Mouse (Mus musculus) forebrain, embryonic 10.5 days (tissue): ENCODE results near the gene Pou3f4. TPM values are rescaled to one million over a fixed set of nuclear protein-coding genes. Genes with fewer than 3 reads are reported as not detected.
A peak's percentile ranks its signal among the peaks of the same experiment; 100 is the strongest.
"Not testable (repeated sequence)": the region's sequence is repeated elsewhere in the genome, so short reads cannot be mapped to it uniquely, and the experiment has no call there.

ENCODE experiments used
- DNase-seq: peaks from one replicate; pipeline ENCODE4 v3.0.0-alpha.2; 2017; ENCODE audit warnings: low spot score; ENCODE audit errors: extremely low spot score
- H3K27ac ChIP-seq: fragments of 300-500 bp; sonication (generic); 2 replicates; pipeline ENCODE4 v1.5.1; 2016; ENCODE audit warnings: mild to moderate bottlenecking
- H3K27me3 ChIP-seq: fragments of 300-500 bp; sonication (generic); 2 replicates; pipeline ENCODE4 v1.6.1; 2016; ENCODE audit warnings: mild to moderate bottlenecking; ENCODE audit not compliant: poor library complexity, severe bottlenecking
- H3K36me3 ChIP-seq: fragments of 300-500 bp; sonication (generic); replicated peaks from 2 replicates; pipeline ENCODE4 v1.6.1; 2016; ENCODE audit warnings: mild to moderate bottlenecking, moderate library complexity
- H3K4me1 ChIP-seq: fragments of 300-500 bp; sonication (generic); 2 replicates; pipeline ENCODE4 v1.6.1; 2016
- H3K4me3 ChIP-seq: fragments of 300-500 bp; sonication (generic); 2 replicates; pipeline ENCODE4 v1.5.1; 2016; ENCODE audit warnings: mild to moderate bottlenecking, moderate library complexity
- H3K9me3 ChIP-seq: fragments of 300-500 bp; sonication (generic); 2 replicates; pipeline ENCODE4 v1.6.1; 2016; ENCODE audit warnings: mild to moderate bottlenecking, moderate library complexity
- WGBS: fragments of 180-500 bp; shearing (Covaris S2); methylation state at CpG from one replicate; pipeline ENCODE4 v1.1.7; 2016; 5-methylcytosine and 5-hydroxymethylcytosine counted together
- polyA plus RNA-seq: library from polyadenylated mRNA; unstranded; fragments of >200 nt; fragmentation: Nextera tagmentation; extraction: Ambion mirVana; gene quantifications from 2 replicates; pipeline ENCODE4 v1.2.1, GENCODE M21; 2016

Gene Pou3f4
- 5.1 and 6.0 TPM in 2 replicates for polyA plus RNA-seq

GRCm38 (mm10) chrX:110814151-110814571, at the start of gene Pou3f4:
Pou3f4 (plus strand) TSS chrX:110814280.
- H3K27ac ChIP-seq: peak within 1 kb of the TSS; percentile 84
- peak within 1 kb of the TSS; percentile 60 for H3K4me3 ChIP-seq
- no peaks in the 10 kb centered on the region for H3K36me3 ChIP-seq
- peaks cover 26% of the 10 kb centered on the region for H3K4me1 ChIP-seq
- peak; percentile 69 for DNase-seq
- peaks cover 26% of the 10 kb centered on the region; the same call in 1 of the 2 replicates for H3K27me3 ChIP-seq
- H3K9me3 ChIP-seq: no peaks in the 10 kb centered on the region
- WGBS: 16% methylated on average over 20 of the region's 20 CpGs

GRCm38 (mm10) chrX:110765939-110766338, 48.1 kb upstream of the Pou3f4 start:
- WGBS: 81% methylated on average over 1 of the region's 1 CpGs
- Histone ChIP-seq H3K27ac (no peak overlapping the region), H3K27me3 (no peaks in the 10 kb centered on the region)

GRCm38 (mm10) chrX:110774807-110775206, 39.3 kb upstream of the Pou3f4 start:
- not testable (repeated sequence) for H3K27me3 ChIP-seq, H3K4me3 ChIP-seq, DNase-seq, H3K9me3 ChIP-seq, H3K4me1 ChIP-seq, H3K36me3 ChIP-seq, H3K27ac ChIP-seq

More at GRCm38 (mm10) chrX:110765939-110766338, 48.1 kb upstream of the Pou3f4 start:
- no peak for DNase-seq
- Histone ChIP-seq H3K9me3 (no peaks in the 10 kb centered on the region), H3K4me1 (no peaks in the 10 kb centered on the region), H3K4me3 (no peak overlapping the region), H3K36me3 (no peaks in the 10 kb centered on the region)

- no peak for DNase-seq
- Histone ChIP-seq H3K27ac (no peak overlapping the region), H3K4me1 (no peaks in the 10 kb centered on the region), H3K27me3 (no peaks in the 10 kb centered on the region), H3K36me3 (no peaks in the 10 kb centered on the region), H3K9me3 (no peaks in the 10 kb centered on the region), H3K4me3 (no peak overlapping the region)
- WGBS: 51% methylated on average over 2 of the region's 2 CpGs
These were observed 11.6 kb upstream of the Pou3f4 start for GRCm38 (mm10) chrX:110802502-110802901.

- WGBS: 33% methylated on average over 4 of the region's 4 CpGs
- DNase-seq: no peak
- peak overlapping the region; percentile 67; the same call in 1 of the 2 replicates for H3K27ac ChIP-seq
- peaks cover 10% of the 10 kb centered on the region; the same call in 1 of the 2 replicates for H3K27me3 ChIP-seq
- H3K9me3 ChIP-seq: no peaks in the 10 kb centered on the region
- no peak overlapping the region; the same call in 1 of the 2 replicates for H3K4me3 ChIP-seq
- no peaks in the 10 kb centered on the region for H3K36me3 ChIP-seq
- H3K4me1 ChIP-seq: peaks cover 27% of the 10 kb centered on the region
These were observed 4.0 kb upstream of the Pou3f4 start for GRCm38 (mm10) chrX:110810001-110810578.

GRCm38 (mm10) chrX:110810753-110811506, 3.1 kb upstream of the Pou3f4 start:
- Histone ChIP-seq H3K9me3 (no peaks in the 10 kb centered on the region), H3K27me3 (peaks cover 13% of the 10 kb centered on the region; the same call in 1 of the 2 replicates), H3K27ac (peak overlapping the region; percentile 68; the same call in 1 of the 2 replicates), H3K36me3 (no peaks in the 10 kb centered on the region), H3K4me3 (peak overlapping the region; percentile 27; the same call in 1 of the 2 replicates), H3K4me1 (peaks cover 27% of the 10 kb centered on the region)
- no peak for DNase-seq
- 38% methylated on average over 5 of the region's 5 CpGs for WGBS

GRCm38 (mm10) chrX:110812071-110812470, 2.0 kb upstream of the Pou3f4 start:
- Histone ChIP-seq H3K27ac (peak overlapping the region; percentile 68; the same call in 1 of the 2 replicates), H3K4me3 (peak overlapping the region; percentile 27), H3K9me3 (no peaks in the 10 kb centered on the region), H3K36me3 (no peaks in the 10 kb centered on the region), H3K27me3 (peaks cover 23% of the 10 kb centered on the region; the same call in 1 of the 2 replicates), H3K4me1 (peaks cover 27% of the 10 kb centered on the region)
- DNase-seq: no peak
- 20% methylated on average over 5 of the region's 5 CpGs for WGBS

GRCm38 (mm10) chrX:110813401-110813800, 679 bp upstream of the Pou3f4 start:
- Histone ChIP-seq H3K4me3 (peak overlapping the region; percentile 60; the same call in 1 of the 2 replicates), H3K27me3 (peaks cover 26% of the 10 kb centered on the region; the same call in 1 of the 2 replicates)
- WGBS: 25% methylated on average over 5 of the region's 5 CpGs

GRCm38 (mm10) chrX:110814592-110815548, 790 bp downstream of the Pou3f4 start:
- Histone ChIP-seq H3K27ac (peak overlapping the region; percentile 84), H3K9me3 (no peaks in the 10 kb centered on the region), H3K27me3 (peaks cover 26% of the 10 kb centered on the region; the same call in 1 of the 2 replicates), H3K4me3 (peak overlapping the region; percentile 60), H3K4me1 (peaks cover 23% of the 10 kb centered on the region), H3K36me3 (no peaks in the 10 kb centered on the region)
- 21% methylated on average over 52 of the region's 52 CpGs for WGBS
- peak; percentile 26 for DNase-seq

More at GRCm38 (mm10) chrX:110813401-110813800, 679 bp upstream of the Pou3f4 start:
- Histone ChIP-seq H3K27ac (peak overlapping the region; percentile 70), H3K9me3 (no peaks in the 10 kb centered on the region), H3K4me1 (peaks cover 27% of the 10 kb centered on the region), H3K36me3 (no peaks in the 10 kb centered on the region)
- no peak for DNase-seq

GRCm38 (mm10) chrX:110815549-110815930, 1.5 kb downstream of the Pou3f4 start:
- peak overlapping the region; percentile 84; the same call in 1 of the 2 replicates for H3K27ac ChIP-seq
- H3K4me1 ChIP-seq: peaks cover 18% of the 10 kb centered on the region
- WGBS: 15% methylated on average over 17 of the region's 18 CpGs
- H3K27me3 ChIP-seq: peaks cover 26% of the 10 kb centered on the region; the same call in 1 of the 2 replicates
- H3K9me3 ChIP-seq: no peaks in the 10 kb centered on the region
- no peak for DNase-seq
- H3K36me3 ChIP-seq: no peaks in the 10 kb centered on the region
- H3K4me3 ChIP-seq: peak overlapping the region; percentile 60

GRCm38 (mm10) chrX:110816609-110817008, 2.5 kb downstream of the Pou3f4 start:
- WGBS: 19% methylated on average over 16 of the region's 16 CpGs
- Histone ChIP-seq H3K4me3 (peak overlapping the region; percentile 60), H3K36me3 (no peaks in the 10 kb centered on the region), H3K9me3 (no peaks in the 10 kb centered on the region), H3K27ac (peak overlapping the region; percentile 60; the same call in 1 of the 2 replicates), H3K27me3 (peaks cover 26% of the 10 kb centered on the region; the same call in 1 of the 2 replicates), H3K4me1 (peaks cover 12% of the 10 kb centered on the region)
- peak; percentile 19 for DNase-seq

GRCm38 (mm10) chrX:110817211-110817610, 3.1 kb downstream of the Pou3f4 start:
- Histone ChIP-seq H3K4me1 (peaks cover 9% of the 10 kb centered on the region), H3K27me3 (peaks cover 26% of the 10 kb centered on the region; the same call in 1 of the 2 replicates), H3K36me3 (no peaks in the 10 kb centered on the region), H3K4me3 (peak overlapping the region; percentile 60), H3K27ac (0 out of 2 replicates have a peak overlapping the region, but pooled peaks have one; percentile 40), H3K9me3 (no peaks in the 10 kb centered on the region)
- DNase-seq: no peak
- 20% methylated on average over 10 of the region's 10 CpGs for WGBS
